Comparison of ENCODE assay signal across 8 mouse cellular contexts in genomic region chr7:67199412-67199811, GRCm38 (mm10). TPM values are rescaled to one million over a fixed set of nuclear protein-coding genes. Genes with fewer than 3 reads are reported as not detected.
DNase-seq lines count a peak whose midpoint lies in the region.

No protein-coding gene starts in this region.

- DNase-seq in CD4-positive helper T cell, adult 2 months (ENCODE audit: low read depth, low spot score), result peak; percentile 47
- peak; percentile 53 for DNase-seq in Muller cell, postnatal 12 days (ENCODE audit: inconsistent ontology term)
- peak; percentile 84 to 89 for DNase-seq in cerebellum, postnatal 10 days
- DNase-seq in gastrocnemius, postnatal 10 days, result peak; percentile 75
- peak; percentile 61 to 86 for DNase-seq in kidney, postnatal 36 days
- peak; percentile 56 to 64 for DNase-seq in lung, postnatal 4 days
- DNase-seq in right cerebral cortex, postnatal 14 days, result peak; percentile 69
- DNase-seq in urinary bladder, postnatal 36 days (ENCODE audit: low spot score in 2 of 2), result peak; percentile 71 to 79

RNA-seq across cellular contexts. Expression of gene Lysmd4, which starts 22.9 kb away (rescaled TPM):
- 10 to 100 TPM; 12.3 to 14.5 TPM for total RNA-seq in gastrocnemius, postnatal 10 days (2021)

Comparison
In these comparisons a context has a peak if more than half of its experiments do, and no peak if none do; other contexts are left out.
1. Peak in every context shown above with its lines: DNase-seq.